Mouse (Mus musculus) lung, postnatal 0 days (tissue): ENCODE data around the gene Taldo1. TPM values are rescaled to one million over a fixed set of nuclear protein-coding genes. Genes with fewer than 3 reads are reported as not detected.

Experiments used
- ATAC-seq: fragments of 200-750 bp; cut with Nextera tagmentation; 2 replicates; pipeline ENCODE4 v1.8.0; 2017; ENCODE audit warnings: moderate library complexity
- DNase-seq: peaks from one replicate; pipeline ENCODE4 v3.0.0-alpha.2; 2016; ENCODE audit warnings: low spot score
- H3K27ac ChIP-seq: fragments of 300-500 bp; sonication (generic); 2 replicates; pipeline ENCODE4 v1.5.1; 2014; ENCODE audit warnings: antibody characterized with exemption, mild to moderate bottlenecking, low read length, mixed read lengths
- H3K27me3 ChIP-seq: fragments of 300-500 bp; sonication (generic); replicated peaks from 2 replicates; pipeline ENCODE4 v1.6.1; 2014; ENCODE audit warnings: low read length, mixed read lengths; ENCODE audit not compliant: insufficient read depth
- H3K36me3 ChIP-seq: fragments of 300-500 bp; sonication (generic); 2 replicates; pipeline ENCODE4 v1.6.1; 2014; ENCODE audit warnings: low read length, mixed read lengths; ENCODE audit not compliant: insufficient read depth
- H3K4me1 ChIP-seq: fragments of 300-500 bp; sonication (generic); 2 replicates; pipeline ENCODE4 v1.6.1; 2014; ENCODE audit warnings: antibody characterized with exemption, low read depth, low read length, mixed read lengths; ENCODE audit not compliant: insufficient read depth
- H3K4me2 ChIP-seq: fragments of 300-500 bp; sonication (generic); replicated peaks from 2 replicates; pipeline ENCODE4 v1.6.1; 2014; ENCODE audit warnings: low read depth, mild to moderate bottlenecking, low read length, moderate library complexity, mixed read lengths
- H3K4me3 ChIP-seq: fragments of 300-500 bp; sonication (generic); 2 replicates; pipeline ENCODE4 v1.5.1; 2014; ENCODE audit warnings: low read depth, low read length
- H3K9ac ChIP-seq: fragments of 300-500 bp; sonication (generic); replicated peaks from 2 replicates; pipeline ENCODE4 v1.6.1; 2014; ENCODE audit warnings: low read depth, mild to moderate bottlenecking
- H3K9me3 ChIP-seq: fragments of 300-500 bp; sonication (generic); 2 replicates; pipeline ENCODE4 v1.6.1; 2016; ENCODE audit warnings: low read length, mixed read lengths
- CTCF ChIP-seq: IDR thresholded peaks from 2 replicates; pipeline ENCODE4 v1.5.1; 2016; ENCODE audit warnings: antibody characterized with exemption, mild to moderate bottlenecking
- EP300 ChIP-seq: IDR thresholded peaks from 2 replicates; pipeline ENCODE4 v1.6.1; 2016; ENCODE audit warnings: antibody characterized with exemption, mild to moderate bottlenecking, control low read depth
- WGBS: fragments of 180-500 bp; shearing (Covaris S2); extraction: QIAGEN DNeasy Blood & Tissue Kit; methylation state at CpG from one replicate; pipeline ENCODE4 v1.1.7; 2014; 5-methylcytosine and 5-hydroxymethylcytosine counted together
- polyA plus RNA-seq: library from polyadenylated mRNA; unstranded; fragments of >200 nt; fragmentation: Nextera tagmentation; extraction: Ambion mirVana; gene quantifications from 2 replicates; pipeline ENCODE4 v1.2.1, GENCODE M21; 2015

Gene Taldo1
- polyA plus RNA-seq, 1 experiment from 2014 or later: 276 TPM

DNA sequence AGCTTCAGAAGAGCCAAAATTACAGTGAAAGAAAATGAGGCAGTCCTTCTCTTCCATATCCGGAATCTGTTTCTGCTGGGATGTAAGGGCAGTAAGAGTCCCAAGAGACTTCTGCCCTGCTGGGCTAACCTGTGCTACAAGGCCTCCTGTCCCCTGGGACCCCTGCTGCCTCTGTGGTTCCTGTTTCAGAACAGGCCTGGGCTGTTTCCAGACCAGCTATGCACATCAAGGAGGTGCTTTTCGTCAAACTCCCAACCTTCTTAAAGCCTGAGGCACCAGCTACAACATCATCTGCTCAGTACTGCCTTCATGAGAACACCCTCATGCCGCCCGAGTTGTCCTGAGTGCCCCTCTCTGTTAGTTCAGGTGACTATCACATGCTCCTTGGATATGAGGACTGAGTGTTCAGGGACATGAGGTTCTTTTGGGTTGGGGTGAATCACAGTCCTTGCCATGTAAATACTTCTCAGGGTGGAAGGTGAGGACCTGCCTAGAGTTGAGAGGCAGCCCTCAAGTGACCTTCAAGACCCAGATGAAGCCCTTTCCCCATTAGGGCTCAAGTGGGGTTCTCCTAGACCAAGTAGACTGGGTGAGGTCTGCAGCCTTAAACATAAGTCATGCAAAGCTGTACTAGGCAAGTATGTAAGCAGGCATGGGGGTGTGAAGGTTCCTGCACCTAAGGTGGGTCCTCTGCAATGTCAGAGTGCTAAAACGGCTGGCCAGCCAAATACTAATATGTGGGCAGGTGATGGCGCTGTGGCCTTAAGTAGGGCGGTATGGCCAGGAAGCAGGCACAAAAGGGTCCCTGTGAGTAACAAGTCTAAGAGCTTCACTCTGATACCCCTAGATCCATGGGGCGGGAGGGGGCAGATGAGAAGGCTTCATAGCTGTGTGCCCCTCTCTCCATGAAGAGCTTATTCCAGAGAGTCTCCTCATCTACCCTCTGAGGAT is 26.0 kb downstream of the Taldo1 start:
- ATAC-seq: no peak
- WGBS: 70% methylated on average over 8 of the region's 8 CpGs

DNA sequence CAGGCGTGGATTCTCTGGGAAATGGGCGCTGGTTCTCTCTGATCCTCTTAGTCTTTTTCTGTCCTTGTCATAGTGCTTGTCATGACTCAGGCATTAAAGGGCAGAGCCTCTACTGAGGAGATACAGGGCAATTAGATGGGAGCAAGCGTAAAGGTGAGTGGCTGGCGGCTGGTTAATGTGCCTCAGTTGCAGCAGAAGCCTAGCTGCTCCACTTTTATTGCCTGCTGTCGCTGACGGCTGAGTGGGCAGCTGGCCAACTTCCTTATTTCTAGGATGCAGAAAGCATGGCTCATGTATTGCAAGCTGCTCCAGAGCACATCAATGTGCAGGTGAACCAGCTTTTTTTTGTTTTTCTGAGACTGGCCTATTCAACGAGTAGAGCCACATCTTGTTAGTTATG is 27.0 kb downstream of the Taldo1 start:
- Histone ChIP-seq H3K9ac (no peak overlapping the region), H3K4me1 (no peaks in the 10 kb centered on the region; the same call in 1 of the 2 replicates), H3K27ac (no peak overlapping the region), H3K4me3 (no peak overlapping the region), H3K27me3 (no peaks in the 10 kb centered on the region), H3K4me2 (no peak overlapping the region), H3K9me3 (no peaks in the 10 kb centered on the region), H3K36me3 (no peaks in the 10 kb centered on the region)
- TF ChIP-seq CTCF (no peak), EP300 (no peak)
- ATAC-seq: no peak
- DNase-seq: no peak
- 54% methylated on average over 7 of the region's 7 CpGs for WGBS

More for the DNA sequence above, 26.0 kb downstream of the Taldo1 start:
- Histone ChIP-seq H3K27ac (no peak overlapping the region), H3K36me3 (no peaks in the 10 kb centered on the region), H3K4me1 (no peaks in the 10 kb centered on the region; the same call in 1 of the 2 replicates), H3K27me3 (no peaks in the 10 kb centered on the region), H3K4me3 (no peak overlapping the region), H3K4me2 (no peak overlapping the region), H3K9ac (no peak overlapping the region), H3K9me3 (no peaks in the 10 kb centered on the region)
- no peak for DNase-seq
- TF ChIP-seq EP300 (peak; percentile 86), CTCF (peak; percentile 30)

DNA sequence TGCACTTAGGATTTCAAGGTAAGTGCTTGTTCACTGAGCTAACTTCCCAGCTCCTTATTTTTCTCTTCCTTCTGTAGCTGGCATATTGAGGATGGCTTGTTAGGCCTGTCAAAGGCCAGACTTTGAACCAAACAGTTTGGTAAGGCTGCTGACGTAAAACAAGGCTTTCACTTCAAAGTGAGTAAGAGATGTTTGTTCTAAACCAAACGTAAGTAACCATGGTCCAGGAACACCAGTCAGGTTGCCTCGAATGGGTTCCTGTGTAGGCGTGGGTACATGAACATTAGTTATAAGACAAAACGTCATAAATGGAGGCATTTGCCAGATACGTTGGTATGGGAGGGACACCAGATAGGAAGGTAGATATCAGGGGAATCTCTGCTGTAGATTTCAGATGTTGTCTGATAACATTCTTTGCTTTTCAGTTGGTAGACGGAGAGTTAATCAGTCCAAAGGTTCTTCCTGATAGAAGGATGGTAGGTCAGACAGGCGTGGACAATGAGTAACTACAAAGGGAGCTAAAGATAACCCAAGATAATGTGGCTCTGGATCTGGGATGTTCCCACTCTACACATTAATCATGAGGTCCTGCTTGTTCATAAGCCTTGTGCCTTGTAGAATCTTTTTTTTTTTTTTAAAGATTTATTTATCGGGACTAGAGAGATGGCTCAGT is 28.2 kb downstream of the Taldo1 start:
- Histone ChIP-seq H3K27me3 (no peaks in the 10 kb centered on the region), H3K36me3 (no peaks in the 10 kb centered on the region), H3K4me3 (no peak overlapping the region), H3K9ac (no peak overlapping the region), H3K9me3 (no peaks in the 10 kb centered on the region), H3K4me1 (no peaks in the 10 kb centered on the region), H3K4me2 (no peak overlapping the region), H3K27ac (no peak overlapping the region)
- TF ChIP-seq CTCF: no peak
- no peak for TF ChIP-seq EP300
- WGBS: 71% methylated on average over 9 of the region's 9 CpGs
- DNase-seq: no peak
- no peak for ATAC-seq

DNA sequence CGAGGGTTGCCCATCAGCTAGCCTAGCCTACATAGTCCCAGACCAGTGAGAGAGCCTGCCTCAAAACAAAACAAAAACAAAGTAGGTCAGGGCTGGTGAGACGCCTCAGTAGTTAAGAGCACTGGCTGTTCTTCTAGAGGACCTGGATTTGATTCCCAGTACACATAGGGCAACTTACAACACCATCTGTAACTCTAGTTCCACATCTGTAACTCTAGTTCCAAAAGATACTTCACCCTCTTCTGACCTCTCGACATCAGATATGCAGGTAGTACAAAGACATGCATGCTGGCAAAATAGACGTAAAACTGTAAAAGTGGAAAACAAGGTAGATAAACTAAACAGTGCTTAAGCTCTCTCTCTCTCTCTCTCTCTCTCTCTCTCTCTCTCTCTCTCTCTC is 31.8 kb downstream of the Taldo1 start:
- no peaks in the 10 kb centered on the region for H3K27me3 ChIP-seq
- DNase-seq (no peak), ATAC-seq (no peak)
- no peaks in the 10 kb centered on the region for H3K36me3 ChIP-seq
- no peak for TF ChIP-seq EP300
- no peak for TF ChIP-seq CTCF
- H3K27ac ChIP-seq: no peak overlapping the region
- H3K9me3 ChIP-seq: no peaks in the 10 kb centered on the region
- no peak overlapping the region for H3K4me2 ChIP-seq
- H3K4me3 ChIP-seq: no peak overlapping the region
- no peaks in the 10 kb centered on the region for H3K4me1 ChIP-seq
- 67% methylated on average over 4 of the region's 4 CpGs for WGBS
- no peak overlapping the region for H3K9ac ChIP-seq

DNA sequence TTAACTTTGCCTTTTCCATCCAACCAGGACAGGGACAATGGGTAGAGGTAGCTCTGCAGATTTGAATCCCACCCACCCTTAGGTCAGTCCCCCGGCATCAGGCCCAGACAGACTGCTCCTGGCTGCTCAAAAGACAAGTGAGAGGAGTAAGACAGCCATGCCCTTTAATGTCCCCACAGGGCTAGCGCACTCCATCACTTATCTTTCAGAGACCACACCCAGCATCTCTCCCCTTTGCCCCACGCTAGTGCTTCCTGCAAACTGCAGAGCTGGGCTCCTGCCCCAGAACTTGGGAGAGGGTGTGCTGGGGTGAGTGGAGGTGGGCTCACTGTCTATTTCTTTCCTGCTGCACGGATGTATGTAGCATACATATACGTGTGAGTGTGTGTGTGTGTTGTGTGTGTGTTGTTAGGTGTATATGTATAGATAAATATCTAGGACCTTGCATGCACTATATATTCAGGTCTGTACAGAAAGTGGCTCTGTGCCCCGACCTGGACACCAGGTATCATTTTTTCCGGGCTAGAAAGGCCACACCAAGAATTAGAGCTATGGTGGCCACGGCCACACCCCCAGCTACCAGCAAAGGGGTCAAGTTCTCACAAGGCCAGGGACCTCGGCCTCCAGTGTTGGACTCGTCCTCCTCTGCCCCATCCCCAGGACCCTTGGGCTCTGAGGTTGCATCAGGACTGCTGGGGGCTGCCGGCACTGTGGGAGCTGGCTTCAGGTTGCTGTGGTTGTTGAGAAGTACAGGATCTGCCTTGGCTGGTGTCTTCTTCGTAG is 35.1 kb downstream of the Taldo1 start:
- H3K9me3 ChIP-seq: no peaks in the 10 kb centered on the region
- DNase-seq (no peak), ATAC-seq (no peak)
- H3K4me2 ChIP-seq: no peak overlapping the region
- no peaks in the 10 kb centered on the region; the same call in 1 of the 2 replicates for H3K36me3 ChIP-seq
- no peaks in the 10 kb centered on the region for H3K4me1 ChIP-seq
- no peaks in the 10 kb centered on the region for H3K27me3 ChIP-seq
- H3K4me3 ChIP-seq: no peak overlapping the region
- no peak for TF ChIP-seq EP300
- TF ChIP-seq CTCF: no peak
- 74% methylated on average over 12 of the region's 12 CpGs for WGBS
- no peak overlapping the region for H3K27ac ChIP-seq
- H3K9ac ChIP-seq: no peak overlapping the region

DNA sequence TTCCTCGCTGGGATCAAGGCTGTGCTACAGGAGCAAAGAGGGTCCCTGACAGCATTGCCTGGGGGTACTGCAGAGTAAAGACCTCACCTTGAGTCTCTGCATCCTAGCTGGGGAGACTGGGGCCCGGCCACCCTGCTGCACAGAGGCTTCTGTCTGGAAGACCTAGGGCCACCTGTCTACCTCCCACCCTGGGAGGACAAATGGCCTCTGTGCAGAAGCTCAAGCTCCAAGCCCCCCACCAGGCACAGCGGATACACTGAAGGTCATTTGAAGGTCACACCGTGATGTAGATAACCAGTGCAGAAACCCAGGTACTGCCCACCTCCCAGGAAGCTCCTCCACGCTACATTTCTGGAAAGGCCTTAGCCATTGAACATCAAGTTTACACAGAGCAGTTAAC is 36.7 kb downstream of the Taldo1 start:
- H3K4me3 ChIP-seq: no peak overlapping the region
- 70% methylated on average over 4 of the region's 5 CpGs for WGBS
- H3K27ac ChIP-seq: no peak overlapping the region
- H3K9me3 ChIP-seq: no peaks in the 10 kb centered on the region
- H3K4me1 ChIP-seq: no peaks in the 10 kb centered on the region
- TF ChIP-seq EP300: no peak
- TF ChIP-seq CTCF: no peak
- H3K4me2 ChIP-seq: no peak overlapping the region
- ATAC-seq: no peak
- no peaks in the 10 kb centered on the region for H3K27me3 ChIP-seq
- no peak for DNase-seq
- no peak overlapping the region for H3K9ac ChIP-seq
- H3K36me3 ChIP-seq: no peaks in the 10 kb centered on the region; the same call in 1 of the 2 replicates
